Mouse (Mus musculus): ENCODE data around the gene Fiz1. TPM values are rescaled to one million over a fixed set of nuclear protein-coding genes. Genes with fewer than 3 reads are reported as not detected.

Gene Fiz1
- 12.4 TPM for polyA plus RNA-seq (2014; fragmentation: Illumina TruSeq; extraction: RNeasy Lipid Tissue Mini Kit (QIAGEN cat#74804); ENCODE audit: low read depth, low replicate concordance)

DNA sequence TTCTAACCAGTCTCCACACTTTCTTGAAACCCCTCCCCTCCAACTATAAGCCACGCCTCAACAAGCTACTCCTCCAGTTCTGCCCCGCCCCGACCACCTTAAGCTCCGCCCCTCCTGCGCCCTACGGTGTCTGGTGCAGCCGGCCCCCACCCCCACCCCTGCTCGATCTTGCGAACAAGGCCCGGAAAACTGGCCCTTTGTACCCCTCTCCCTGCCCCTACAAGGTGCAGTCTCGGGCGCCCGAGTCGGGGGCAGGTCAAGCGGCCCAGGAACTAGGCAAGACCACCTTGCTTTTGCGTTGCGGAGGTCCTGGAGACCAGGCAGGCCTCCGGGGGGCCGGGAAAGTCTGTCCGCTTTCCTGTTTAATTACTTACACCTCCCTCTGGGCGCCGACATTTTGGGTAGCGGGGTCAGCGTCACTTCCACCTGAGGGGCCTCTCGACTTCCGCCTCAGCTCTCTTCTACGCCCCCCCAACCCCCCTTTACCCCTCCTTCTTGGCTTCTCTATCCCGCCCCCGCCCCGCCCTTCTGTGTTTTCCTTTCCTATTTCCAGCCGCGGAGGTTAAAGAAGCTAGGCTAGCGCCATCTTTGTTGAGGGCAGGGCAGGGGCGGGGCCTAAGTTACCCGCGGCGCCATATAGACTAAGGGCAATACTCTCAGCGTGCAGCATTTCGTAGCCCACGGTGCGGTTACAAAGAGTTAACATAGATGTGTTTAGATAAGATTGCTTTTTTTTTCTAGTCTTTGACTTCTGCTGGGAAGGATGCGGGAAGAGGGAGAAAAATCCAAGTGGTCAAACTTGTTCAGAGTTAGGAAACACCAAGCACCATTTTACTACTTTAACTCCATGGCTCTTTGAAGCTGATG lies at the start of gene Fiz1, which contains the start of gene Zfp524:
Gene Fiz1 (minus strand): TSS at position 447 of the 867 bp plus-strand sequence.
Gene Zfp524 (plus strand): TSS at position 165 of the 867 bp plus-strand sequence.

DNA sequence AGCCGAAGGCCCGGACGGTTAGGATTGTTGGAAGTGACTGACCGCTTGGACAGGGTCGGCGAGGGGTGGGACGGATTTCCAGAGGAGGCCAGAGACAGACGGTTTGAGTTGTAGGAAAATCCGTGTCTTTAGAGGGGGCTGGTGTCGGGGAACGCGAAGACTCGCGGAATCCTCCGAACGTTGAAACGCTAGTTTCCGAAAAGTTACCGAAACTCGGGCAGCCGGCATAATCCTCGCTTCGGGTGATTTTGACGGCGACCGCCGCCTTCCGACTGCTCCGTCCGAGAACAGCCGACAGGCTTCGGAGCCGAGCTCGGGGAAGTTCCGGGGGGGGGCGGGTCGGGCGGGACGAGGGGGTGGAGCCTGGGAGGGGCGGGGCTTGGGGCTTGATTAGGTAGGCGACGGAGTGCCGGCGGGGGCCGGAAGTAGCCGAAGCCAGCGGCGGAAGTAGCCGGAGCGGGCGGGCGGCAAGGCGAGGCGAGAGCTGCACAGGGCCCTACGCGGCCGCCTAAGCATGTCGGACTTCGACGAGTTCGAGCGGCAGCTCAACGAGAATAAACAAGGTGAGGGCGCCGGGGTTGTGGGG lies 47.4 kb upstream of the Fiz1 start, which contains the start of gene U2af2:
Gene U2af2 (plus strand): TSS at position 370 of the 586 bp plus-strand sequence.

DNA sequence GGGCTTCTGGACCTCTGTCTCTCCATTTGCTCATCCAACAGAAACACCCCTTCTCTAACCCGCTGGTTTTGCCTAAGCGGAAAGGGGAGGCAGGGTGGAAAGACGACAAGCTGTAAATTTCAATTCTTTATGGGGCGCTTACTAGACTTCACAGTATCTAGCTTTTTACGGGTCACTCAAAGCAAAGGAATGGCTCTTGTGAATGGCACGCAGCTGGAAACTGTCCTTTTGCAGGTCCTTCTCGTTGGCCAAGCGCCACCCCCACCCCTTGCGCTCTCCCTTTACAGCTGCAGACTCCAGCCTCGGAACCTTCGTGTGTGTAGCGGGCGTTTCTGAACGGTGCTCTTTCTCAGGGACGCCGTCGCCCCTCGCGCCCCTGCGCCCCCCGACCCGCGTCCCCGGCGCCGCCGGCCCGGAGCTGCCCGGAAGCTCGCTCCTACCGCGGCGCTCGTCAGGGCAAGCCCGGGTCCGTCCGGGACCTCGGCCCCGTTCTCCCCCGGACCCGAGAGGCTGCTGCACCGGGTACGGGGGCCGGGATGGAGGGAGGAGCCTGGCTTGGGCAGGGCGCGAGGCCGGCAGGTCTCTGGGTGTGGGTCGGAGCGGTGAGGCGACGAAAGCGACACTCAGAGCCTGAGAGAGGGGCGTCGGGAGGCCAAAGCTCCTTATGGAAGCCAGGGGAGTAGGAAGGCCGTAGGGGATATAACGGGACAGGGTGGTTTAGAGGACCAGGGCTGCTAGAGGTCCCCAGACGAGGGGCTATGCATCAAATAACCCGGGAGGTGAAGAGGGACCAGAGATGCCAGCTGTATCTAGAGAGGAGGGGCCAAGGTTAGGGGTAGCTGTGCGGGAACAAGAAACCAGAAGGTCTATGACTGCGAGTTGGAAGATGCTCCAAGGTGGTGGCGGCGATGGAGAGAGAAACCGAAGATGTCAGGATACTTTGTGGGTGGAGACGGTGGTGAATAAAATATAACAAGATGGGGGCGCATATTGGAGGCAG lies 37.0 kb upstream of the Fiz1 start, which contains the start of gene Zfp580:
Gene Zfp580 (plus strand): TSS at position 346 of the 1,000 bp plus-strand sequence.

DNA sequence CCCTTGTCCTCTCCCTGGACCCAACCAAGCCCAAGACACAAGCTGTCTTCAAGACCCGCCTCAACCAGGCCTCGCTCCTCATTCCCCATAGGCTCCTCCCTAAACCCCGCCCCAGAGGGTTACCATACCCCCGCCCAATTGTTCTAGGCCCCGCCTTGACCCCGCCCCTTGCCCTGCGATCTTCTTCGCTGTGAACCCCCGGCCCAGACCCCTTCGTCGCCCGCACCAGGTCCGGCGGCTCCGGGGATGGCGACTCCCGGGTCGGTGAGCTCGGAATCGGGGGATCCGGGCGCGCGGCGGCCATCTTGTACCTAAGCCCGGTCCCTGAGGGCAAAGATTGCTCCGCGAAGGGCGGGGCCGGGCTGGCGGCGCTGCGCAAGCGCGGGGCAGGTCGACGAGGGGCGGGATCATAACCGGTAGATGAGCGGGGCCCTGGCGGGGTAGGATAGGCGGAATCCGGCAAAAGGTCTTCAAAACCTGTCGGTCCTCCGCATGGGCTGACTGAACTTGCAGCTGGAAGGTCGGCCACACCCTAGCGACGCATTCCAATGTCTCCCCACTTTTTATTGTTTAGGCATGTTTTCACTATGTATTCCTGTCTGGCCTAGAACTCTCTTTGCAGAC lies 23.7 kb upstream of the Fiz1 start, which contains the start of gene Zfp784:
Gene Zfp784 (minus strand): TSS at position 338 of the 624 bp plus-strand sequence.

DNA sequence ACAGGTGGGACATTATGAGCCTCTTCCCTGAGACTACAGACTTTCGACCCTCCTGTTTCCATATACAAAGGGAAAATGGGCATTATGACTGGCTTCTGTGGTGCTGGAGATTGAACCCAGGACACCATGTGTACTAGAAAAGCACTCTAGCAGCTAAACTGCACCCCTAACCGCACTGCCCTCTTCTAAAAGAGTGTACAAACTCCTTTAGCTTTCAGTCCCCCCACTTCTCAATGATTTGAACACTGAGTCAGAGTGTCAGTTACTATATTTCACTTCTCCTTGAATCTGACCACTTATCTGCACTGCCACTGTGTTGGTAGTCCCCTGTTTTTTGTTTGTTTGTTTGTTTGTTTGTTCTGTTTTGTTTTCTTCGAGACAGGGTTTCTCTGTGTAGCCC lies 19.3 kb upstream of the Fiz1 start, which contains the start of gene 4632433K11Rik:
Gene 4632433K11Rik (plus strand): TSS at position 301 of the 400 bp plus-strand sequence.

DNA sequence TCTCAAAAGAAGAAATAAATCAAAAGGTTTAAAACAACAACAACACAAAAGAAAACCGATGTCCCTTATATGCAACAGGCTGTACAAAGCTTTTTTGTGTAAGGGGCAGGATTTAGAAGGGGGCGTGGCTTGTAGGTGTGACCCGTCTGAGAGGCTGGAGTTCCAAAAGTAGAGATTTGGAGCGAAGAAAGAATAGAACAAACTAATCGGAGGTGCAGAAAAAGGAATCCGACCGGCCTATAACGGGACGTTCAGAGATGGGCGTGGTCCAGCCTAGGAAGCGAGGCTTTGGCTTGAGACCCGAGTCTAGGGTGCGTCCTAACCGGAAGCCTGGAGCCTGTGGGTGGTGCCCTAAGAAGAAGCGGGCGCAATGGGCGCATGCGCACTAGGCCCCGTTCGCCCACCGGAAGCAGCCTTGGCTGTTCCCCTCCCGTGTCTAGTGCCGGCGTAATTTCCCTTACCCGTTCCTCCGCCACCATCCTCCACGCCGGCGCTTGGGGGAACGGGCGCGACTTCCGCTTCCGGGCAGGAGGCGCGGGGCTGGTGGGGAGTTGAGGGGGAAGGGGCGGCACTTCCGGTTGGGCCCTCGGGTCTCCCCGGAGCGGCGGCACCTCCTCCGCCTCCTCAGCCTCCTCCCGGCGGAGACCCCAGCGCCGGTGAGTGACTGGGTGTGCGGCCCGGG lies 5.6 kb upstream of the Fiz1 start, which contains the start of the genes Zfp865 and Ccdc106:
Gene Zfp865 (plus strand): TSS at position 377 of the 682 bp plus-strand sequence.
Gene Ccdc106 (plus strand): TSS at position 554 of the 682 bp plus-strand sequence.

DNA sequence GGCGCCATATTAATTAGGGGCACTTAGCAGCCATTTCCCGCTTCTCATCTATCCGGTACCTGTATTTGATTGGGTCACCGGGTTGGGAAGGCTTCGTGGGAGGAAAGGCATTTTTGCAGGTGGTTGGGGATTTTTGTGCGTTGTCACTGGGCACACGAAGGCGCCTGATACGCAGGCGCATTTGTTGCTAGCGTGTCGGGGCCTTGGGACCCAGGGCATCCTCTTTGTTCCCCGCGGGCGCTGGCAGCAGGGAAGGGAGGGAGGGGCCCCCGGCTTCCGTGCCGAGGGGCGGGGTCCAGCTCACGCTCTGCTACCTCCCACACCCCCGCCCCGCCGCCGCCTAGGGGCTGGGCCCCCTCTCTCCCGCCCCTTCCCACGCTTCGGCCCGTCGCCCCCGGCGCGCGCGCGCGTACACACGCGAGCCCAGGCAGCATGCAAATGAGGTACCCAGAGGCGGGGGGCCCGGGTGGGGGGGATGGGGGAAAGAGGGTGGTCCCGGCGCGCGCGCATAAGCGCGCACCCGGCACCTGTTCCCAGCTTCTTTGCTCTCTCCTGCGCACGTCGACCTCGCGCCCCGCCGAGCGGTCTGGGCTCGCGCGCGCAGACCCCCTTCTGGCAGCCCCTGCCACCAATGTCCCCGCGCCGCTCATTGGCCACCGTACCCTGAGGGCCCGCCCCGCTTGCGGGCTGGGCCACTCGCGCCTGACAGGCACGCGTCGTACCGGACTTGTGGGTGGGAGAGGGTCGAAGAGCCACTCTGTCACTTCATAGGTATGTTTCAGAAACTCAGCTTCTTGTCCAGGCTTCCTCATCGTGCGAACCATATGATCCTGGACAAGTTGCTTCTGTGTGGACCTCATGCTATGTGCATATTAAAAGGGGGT lies 863 bp upstream of the Fiz1 start, which contains the start of gene Gm44973:
Gene Gm44973 (plus strand): TSS at position 379 of the 884 bp plus-strand sequence.

DNA sequence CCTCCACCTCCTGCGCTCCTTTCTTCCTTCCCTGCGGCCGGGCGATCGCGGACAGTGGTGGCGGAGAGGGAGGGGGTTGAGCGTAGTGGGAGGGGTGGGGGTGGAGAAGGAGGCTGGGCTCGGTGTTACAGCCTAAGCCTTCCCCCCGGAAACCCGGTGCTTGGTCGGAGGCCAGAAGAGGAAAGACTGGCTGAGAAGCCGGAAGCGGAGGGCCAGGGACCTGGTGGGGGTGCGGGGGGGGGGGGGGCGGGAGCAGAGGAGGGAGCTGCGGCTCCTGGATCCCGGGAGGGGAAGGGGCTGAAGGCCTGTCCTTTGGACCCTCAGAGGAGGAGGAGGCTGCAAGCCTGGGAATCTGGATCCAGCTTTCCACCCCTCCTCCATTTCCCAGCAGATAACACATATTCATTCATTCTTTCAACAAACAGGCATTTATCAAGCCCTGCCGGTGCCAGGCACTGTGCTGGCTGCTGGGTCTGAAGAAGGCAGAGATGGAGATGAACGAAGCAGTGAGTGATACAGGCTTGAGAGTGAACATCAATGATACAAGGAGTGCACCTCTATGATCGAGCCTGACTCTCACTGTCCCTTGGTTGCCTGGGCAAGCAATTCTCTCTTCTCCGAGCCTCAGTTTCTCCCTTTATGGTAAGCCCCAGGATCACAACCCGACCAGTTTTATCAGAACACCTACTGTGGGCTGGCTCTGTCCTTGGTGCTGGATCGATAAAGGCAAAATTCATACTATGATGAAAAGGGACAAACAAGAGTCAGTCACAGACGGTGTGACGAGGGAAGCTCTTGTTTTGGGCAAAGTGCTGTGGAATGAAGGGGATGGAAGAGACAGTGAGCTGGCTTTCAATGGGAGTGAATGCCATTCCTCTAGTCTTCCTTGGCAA lies 18.2 kb downstream of the Fiz1 start, which contains the start of gene Zfp579:
Gene Zfp579 (minus strand): TSS at position 156 of the 893 bp plus-strand sequence.

DNA sequence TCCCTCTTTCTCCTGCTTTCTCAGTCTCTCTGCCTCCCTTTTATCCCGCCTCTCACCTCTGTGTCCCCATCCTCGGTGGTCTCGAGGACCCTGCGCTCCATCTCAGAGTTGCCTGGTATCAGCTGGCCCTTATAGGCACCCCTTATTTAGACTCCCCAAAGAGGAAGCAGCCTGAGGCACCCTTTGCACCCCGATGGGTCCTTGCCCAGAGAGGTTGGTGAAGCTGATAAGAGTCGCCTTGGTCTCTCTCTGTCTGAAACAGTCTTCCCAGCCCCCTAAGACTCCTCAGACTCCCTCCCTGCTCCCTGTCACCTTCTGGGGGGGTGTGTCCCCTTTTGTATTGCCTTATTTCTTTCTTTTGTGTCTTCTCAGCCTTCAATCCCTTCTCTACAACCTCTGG lies 43.4 kb downstream of the Fiz1 start, which contains the start of gene Sbk3:
Gene Sbk3 (minus strand): TSS at position 101 of the 400 bp plus-strand sequence.

DNA sequence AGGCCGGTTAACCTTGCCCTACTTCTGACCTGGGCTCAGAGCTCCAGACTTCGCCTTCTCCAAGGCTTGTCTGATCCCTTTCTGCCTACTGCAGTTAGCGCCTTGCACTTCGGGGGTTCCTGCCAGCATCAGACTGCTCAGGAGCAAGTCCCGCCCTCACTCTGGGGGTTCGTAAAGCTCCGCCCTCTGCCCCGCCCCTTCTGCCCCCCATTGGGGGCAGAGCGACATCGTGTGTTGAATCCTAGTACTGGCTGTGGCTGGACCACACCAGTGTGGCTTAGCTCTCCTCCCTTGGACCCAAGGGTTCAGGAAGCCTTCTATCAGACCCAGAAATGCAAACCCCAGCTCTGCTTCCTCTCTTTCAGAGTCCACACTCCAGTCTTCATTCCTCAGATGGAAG lies 50.2 kb downstream of the Fiz1 start, which contains the start of gene Sbk2:
Gene Sbk2 (minus strand): TSS at position 135 of the 400 bp plus-strand sequence.

Other genes starting within 250 kb of the Fiz1 start
- gene Fam71e2, start 243.4 kb downstream of the Fiz1 start, polyA plus RNA-seq (2014; fragmentation: Illumina TruSeq; extraction: RNeasy Lipid Tissue Mini Kit (QIAGEN cat#74804); ENCODE audit: low read depth, low replicate concordance), result not detected
- gene Il11, start 231.8 kb downstream of the Fiz1 start, polyA plus RNA-seq (2014; fragmentation: Illumina TruSeq; extraction: RNeasy Lipid Tissue Mini Kit (QIAGEN cat#74804); ENCODE audit: low read depth, low replicate concordance), result not detected
- gene Tmem190, start 231.8 kb downstream of the Fiz1 start, polyA plus RNA-seq (2014; fragmentation: Illumina TruSeq; extraction: RNeasy Lipid Tissue Mini Kit (QIAGEN cat#74804); ENCODE audit: low read depth, low replicate concordance), result not detected
- 0.76 TPM for gene Tmem238, start 225.0 kb downstream of the Fiz1 start, polyA plus RNA-seq (2014; fragmentation: Illumina TruSeq; extraction: RNeasy Lipid Tissue Mini Kit (QIAGEN cat#74804); ENCODE audit: low read depth, low replicate concordance)
- gene Rpl28, start 221.8 kb downstream of the Fiz1 start, polyA plus RNA-seq (2014; fragmentation: Illumina TruSeq; extraction: RNeasy Lipid Tissue Mini Kit (QIAGEN cat#74804); ENCODE audit: low read depth, low replicate concordance), result 12.7 TPM
- 4.3 TPM for gene Ube2s, start 202.1 kb downstream of the Fiz1 start, polyA plus RNA-seq (2014; fragmentation: Illumina TruSeq; extraction: RNeasy Lipid Tissue Mini Kit (QIAGEN cat#74804); ENCODE audit: low read depth, low replicate concordance)
- 1.0 TPM for gene Shisa7, start 170.0 kb downstream of the Fiz1 start, polyA plus RNA-seq (2014; fragmentation: Illumina TruSeq; extraction: RNeasy Lipid Tissue Mini Kit (QIAGEN cat#74804); ENCODE audit: low read depth, low replicate concordance)
- gene Isoc2b, start 144.4 kb downstream of the Fiz1 start, polyA plus RNA-seq (2014; fragmentation: Illumina TruSeq; extraction: RNeasy Lipid Tissue Mini Kit (QIAGEN cat#74804); ENCODE audit: low read depth, low replicate concordance), result 3.3 TPM
- 2.7 TPM for gene Isoc2a, start 137.5 kb downstream of the Fiz1 start, polyA plus RNA-seq (2014; fragmentation: Illumina TruSeq; extraction: RNeasy Lipid Tissue Mini Kit (QIAGEN cat#74804); ENCODE audit: low read depth, low replicate concordance)
- not detected for gene Gm36210, start 108.2 kb downstream of the Fiz1 start, polyA plus RNA-seq (2014; fragmentation: Illumina TruSeq; extraction: RNeasy Lipid Tissue Mini Kit (QIAGEN cat#74804); ENCODE audit: low read depth, low replicate concordance)
- not detected for gene Zfp628, start 99.5 kb downstream of the Fiz1 start, polyA plus RNA-seq (2014; fragmentation: Illumina TruSeq; extraction: RNeasy Lipid Tissue Mini Kit (QIAGEN cat#74804); ENCODE audit: low read depth, low replicate concordance)
- 1.2 TPM for gene Nat14, start 92.7 kb downstream of the Fiz1 start, polyA plus RNA-seq (2014; fragmentation: Illumina TruSeq; extraction: RNeasy Lipid Tissue Mini Kit (QIAGEN cat#74804); ENCODE audit: low read depth, low replicate concordance)
- not detected for gene Ssc5d, start 88.9 kb downstream of the Fiz1 start, polyA plus RNA-seq (2014; fragmentation: Illumina TruSeq; extraction: RNeasy Lipid Tissue Mini Kit (QIAGEN cat#74804); ENCODE audit: low read depth, low replicate concordance)
- not detected for gene Sbk2, start 50.3 kb downstream of the Fiz1 start, polyA plus RNA-seq (2014; fragmentation: Illumina TruSeq; extraction: RNeasy Lipid Tissue Mini Kit (QIAGEN cat#74804); ENCODE audit: low read depth, low replicate concordance)
- not detected for gene Sbk3, start 43.5 kb downstream of the Fiz1 start, polyA plus RNA-seq (2014; fragmentation: Illumina TruSeq; extraction: RNeasy Lipid Tissue Mini Kit (QIAGEN cat#74804); ENCODE audit: low read depth, low replicate concordance)
- gene Zfp579, start 18.5 kb downstream of the Fiz1 start, polyA plus RNA-seq (2014; fragmentation: Illumina TruSeq; extraction: RNeasy Lipid Tissue Mini Kit (QIAGEN cat#74804); ENCODE audit: low read depth, low replicate concordance), result 7.5 TPM
- gene Zfp524, start 282 bp downstream of the Fiz1 start, polyA plus RNA-seq (2014; fragmentation: Illumina TruSeq; extraction: RNeasy Lipid Tissue Mini Kit (QIAGEN cat#74804); ENCODE audit: low read depth, low replicate concordance), result not detected
- not detected for gene Gm44973, start 799 bp upstream of the Fiz1 start, polyA plus RNA-seq (2014; fragmentation: Illumina TruSeq; extraction: RNeasy Lipid Tissue Mini Kit (QIAGEN cat#74804); ENCODE audit: low read depth, low replicate concordance)
- 4.8 TPM for gene Zfp865, start 5.7 kb upstream of the Fiz1 start, polyA plus RNA-seq (2014; fragmentation: Illumina TruSeq; extraction: RNeasy Lipid Tissue Mini Kit (QIAGEN cat#74804); ENCODE audit: low read depth, low replicate concordance)
- gene Ccdc106, start 5.9 kb upstream of the Fiz1 start, polyA plus RNA-seq (2014; fragmentation: Illumina TruSeq; extraction: RNeasy Lipid Tissue Mini Kit (QIAGEN cat#74804); ENCODE audit: low read depth, low replicate concordance), result not detected
- 4.7 TPM for gene 4632433K11Rik, start 19.4 kb upstream of the Fiz1 start, polyA plus RNA-seq (2014; fragmentation: Illumina TruSeq; extraction: RNeasy Lipid Tissue Mini Kit (QIAGEN cat#74804); ENCODE audit: low read depth, low replicate concordance)
- 3.0 TPM for gene Zfp784, start 23.7 kb upstream of the Fiz1 start, polyA plus RNA-seq (2014; fragmentation: Illumina TruSeq; extraction: RNeasy Lipid Tissue Mini Kit (QIAGEN cat#74804); ENCODE audit: low read depth, low replicate concordance)
- gene Zfp580, start 36.8 kb upstream of the Fiz1 start, polyA plus RNA-seq (2014; fragmentation: Illumina TruSeq; extraction: RNeasy Lipid Tissue Mini Kit (QIAGEN cat#74804); ENCODE audit: low read depth, low replicate concordance), result 0.58 TPM
- 12.6 TPM for gene U2af2, start 47.4 kb upstream of the Fiz1 start, polyA plus RNA-seq (2014; fragmentation: Illumina TruSeq; extraction: RNeasy Lipid Tissue Mini Kit (QIAGEN cat#74804); ENCODE audit: low read depth, low replicate concordance)
- gene Epn1, start 65.5 kb upstream of the Fiz1 start, polyA plus RNA-seq (2014; fragmentation: Illumina TruSeq; extraction: RNeasy Lipid Tissue Mini Kit (QIAGEN cat#74804); ENCODE audit: low read depth, low replicate concordance), result 2.2 TPM
- gene Rfpl4, start 102.3 kb upstream of the Fiz1 start, polyA plus RNA-seq (2014; fragmentation: Illumina TruSeq; extraction: RNeasy Lipid Tissue Mini Kit (QIAGEN cat#74804); ENCODE audit: low read depth, low replicate concordance), result not detected
- gene Rasl2-9, start 111.3 kb upstream of the Fiz1 start, polyA plus RNA-seq (2014; fragmentation: Illumina TruSeq; extraction: RNeasy Lipid Tissue Mini Kit (QIAGEN cat#74804); ENCODE audit: low read depth, low replicate concordance), result 1.5 TPM
- gene Vmn1r55, start 135.0 kb upstream of the Fiz1 start, polyA plus RNA-seq (2014; fragmentation: Illumina TruSeq; extraction: RNeasy Lipid Tissue Mini Kit (QIAGEN cat#74804); ENCODE audit: low read depth, low replicate concordance), result not detected
- not detected for gene Vmn1r56, start 182.1 kb upstream of the Fiz1 start, polyA plus RNA-seq (2014; fragmentation: Illumina TruSeq; extraction: RNeasy Lipid Tissue Mini Kit (QIAGEN cat#74804); ENCODE audit: low read depth, low replicate concordance)
- not detected for gene Vmn1r57, start 203.8 kb upstream of the Fiz1 start, polyA plus RNA-seq (2014; fragmentation: Illumina TruSeq; extraction: RNeasy Lipid Tissue Mini Kit (QIAGEN cat#74804); ENCODE audit: low read depth, low replicate concordance)